Mouse (Mus musculus) liver, embryonic 14.5 days (tissue): ENCODE data around the gene Mapre3.

ENCODE experiments used
- CTCF ChIP-seq: IDR thresholded peaks from 2 replicates; pipeline ENCODE4 v1.5.1; 2016; ENCODE audit warnings: antibody characterized with exemption, low read depth, control low read depth
- EP300 ChIP-seq: IDR thresholded peaks from 2 replicates; pipeline ENCODE4 v1.6.1; 2016; ENCODE audit warnings: antibody characterized with exemption, low read depth

- TF ChIP-seq CTCF, result no peak
- TF ChIP-seq EP300, result no peak
These were observed 48.7 kb upstream of the Mapre3 start for GRCm38 (mm10) chr5:30765596-30766370.
